Mouse (Mus musculus) frontal cortex, postnatal 36 days (tissue): ENCODE data around the gene Actl6a.

Experiments
- DNase-seq, 2 experiments: peaks; one replicate each; pipeline ENCODE4 v3.0.0; 2022; ENCODE audit warnings: low spot score in 2 of 2

The Actl6a gene

DNA sequence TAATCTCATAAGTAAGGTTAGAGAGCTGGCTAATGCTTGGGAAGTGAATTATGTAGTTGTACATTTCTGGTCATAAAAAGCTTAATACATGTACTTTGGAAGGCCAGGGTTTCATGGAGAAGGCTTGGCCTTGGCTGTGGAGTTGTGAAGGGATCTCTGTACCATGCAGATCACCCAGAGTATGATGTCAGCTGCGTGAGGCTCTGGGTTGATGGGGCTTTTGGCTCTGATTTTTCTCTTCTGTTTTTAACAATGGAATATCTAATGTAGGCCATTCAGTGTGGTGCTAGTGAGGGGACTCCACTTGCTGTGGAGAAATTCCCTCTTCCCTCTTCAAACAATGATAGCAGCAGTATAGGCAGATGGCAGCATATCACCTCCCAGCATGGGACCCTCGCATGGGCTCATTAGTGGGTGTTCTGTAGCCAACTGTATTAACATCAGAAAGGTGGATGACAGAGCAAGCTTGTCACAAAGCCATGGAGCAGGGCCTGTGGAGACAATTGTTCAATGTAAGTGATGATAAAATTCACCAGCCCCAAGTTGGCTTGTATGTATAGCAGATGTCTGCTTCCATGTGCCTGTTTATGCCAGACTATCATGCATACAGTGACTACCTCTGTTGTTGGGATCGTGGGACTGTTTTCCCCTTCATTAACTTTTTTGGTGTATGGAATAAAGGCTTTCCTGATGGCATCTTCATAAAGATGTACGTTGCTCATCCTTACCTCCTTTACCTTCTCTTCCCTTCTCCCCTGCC, 43.9 kb downstream of the Actl6a start:
- DNase-seq = no peak

DNA sequence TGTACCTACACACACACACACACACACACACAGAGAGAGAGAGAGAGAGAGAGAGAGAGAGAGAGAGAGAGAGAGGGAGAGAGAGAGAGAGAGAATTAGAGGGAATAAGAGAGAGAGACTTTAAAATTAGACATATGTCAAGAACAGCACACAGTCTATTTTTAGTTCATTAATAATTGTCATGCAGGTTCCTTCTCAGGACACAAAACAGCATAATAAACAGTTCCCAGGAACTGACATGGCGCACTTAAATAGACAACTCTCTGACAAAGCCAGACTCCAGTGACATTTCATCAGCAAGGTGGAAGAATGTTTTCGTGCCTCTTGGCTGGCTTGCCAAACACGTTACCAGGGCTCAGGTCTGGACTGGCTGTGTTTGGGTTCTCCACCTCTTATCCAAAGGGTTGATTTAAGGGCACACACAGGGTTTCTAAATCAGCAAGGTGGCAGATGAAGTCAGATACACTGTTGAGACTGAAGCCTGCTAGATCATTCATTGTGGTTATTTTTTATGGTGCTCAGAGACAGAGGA, 48.4 kb downstream of the Actl6a start:
- no peak for DNase-seq

DNA sequence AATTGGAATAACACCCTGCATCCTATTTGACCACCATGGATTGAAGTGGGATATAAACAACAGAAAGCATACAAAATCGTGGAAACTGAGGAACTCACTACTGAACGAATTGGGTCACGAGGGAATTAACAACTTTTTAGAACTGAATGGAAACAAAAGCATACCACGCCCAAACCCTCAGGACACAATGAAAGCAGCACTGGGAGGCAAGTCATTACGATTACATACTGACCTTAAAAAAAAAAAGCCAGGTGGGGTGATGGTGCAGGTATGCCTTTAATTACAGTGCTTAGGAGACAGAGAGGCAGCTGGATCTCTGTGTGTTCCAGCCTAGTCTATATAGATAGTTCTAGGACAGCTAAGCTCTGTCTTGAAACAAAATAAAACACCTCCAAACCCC, 53.1 kb downstream of the Actl6a start:
- DNase-seq = no peak

DNA sequence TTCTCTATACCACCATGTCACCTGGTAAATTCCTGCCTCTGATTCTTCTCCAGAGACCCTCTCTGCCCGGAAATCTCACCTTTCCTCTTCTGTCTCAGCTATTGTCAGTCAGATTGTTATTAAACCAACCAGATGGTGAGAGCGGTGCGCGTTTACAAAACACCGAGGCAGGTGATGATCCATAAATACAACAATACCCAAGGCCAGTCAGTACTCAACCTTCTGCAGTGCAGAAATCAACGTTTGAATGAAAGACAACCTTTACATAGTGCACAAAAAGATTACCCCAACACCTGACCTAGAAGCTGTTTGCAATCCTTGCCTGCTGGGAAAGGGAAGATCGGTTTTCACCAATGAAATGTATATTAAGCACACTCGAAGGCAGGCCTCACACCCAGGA, 56.9 kb downstream of the Actl6a start:
- no peak for DNase-seq

DNA sequence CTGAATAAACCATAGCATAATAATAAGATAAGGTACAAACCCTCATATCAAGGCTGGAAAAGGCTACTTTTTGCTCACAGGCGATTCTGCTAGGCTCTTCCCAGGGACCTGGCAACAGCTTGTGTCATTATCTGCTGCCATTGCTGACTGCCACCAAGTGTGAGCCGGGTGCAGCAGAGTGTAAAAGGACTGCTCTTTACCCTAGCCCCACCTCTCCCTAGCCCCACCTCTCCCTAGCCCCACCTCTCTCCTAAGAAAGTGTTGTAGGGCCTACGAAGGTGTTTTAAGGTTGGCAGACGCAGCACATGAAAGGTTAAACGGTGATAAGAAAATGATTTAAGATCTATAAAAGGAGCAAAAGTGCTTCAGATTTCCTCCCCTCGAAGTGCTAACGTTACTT, 57.8 kb downstream of the Actl6a start:
- DNase-seq = no peak

DNA sequence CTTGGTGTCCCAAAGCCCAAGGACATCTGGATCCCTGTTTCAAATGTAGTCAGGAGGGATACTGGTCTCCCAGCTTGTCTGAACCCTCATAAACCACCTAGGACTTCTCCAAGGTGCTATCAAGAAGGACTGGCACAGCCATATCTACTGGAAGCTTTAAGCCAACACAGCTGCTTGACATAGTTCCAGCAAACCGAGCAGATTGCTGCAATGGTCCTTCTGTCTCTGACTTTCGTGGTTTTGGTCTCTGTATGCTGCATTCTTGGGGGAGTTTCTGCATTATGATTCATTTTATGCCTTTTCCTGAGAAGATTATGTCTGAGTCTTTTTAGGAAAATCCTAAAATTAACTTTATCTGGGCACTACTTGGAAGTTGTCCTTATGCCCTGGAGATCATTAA, 64.7 kb downstream of the Actl6a start:
- DNase-seq = no peak
